Mouse (Mus musculus) liver, embryonic 13.5 days (tissue): Measurements from ENCODE around the gene Limch1. TPM values are rescaled to one million over a fixed set of nuclear protein-coding genes. Genes with fewer than 3 reads are reported as not detected.

Experiments
- ATAC-seq: fragments of 200-750 bp; cut with Nextera tagmentation; 2 replicates; pipeline ENCODE4 v1.8.0; 2017; ENCODE audit warnings: low read depth, mild to moderate bottlenecking, moderate number of reproducible peaks, moderate library complexity
- DNase-seq: peaks from one replicate; pipeline ENCODE4 v3.0.0; 2022
- H3K27ac ChIP-seq: fragments of 300-500 bp; sonication (generic); 2 replicates; pipeline ENCODE4 v1.5.1; 2015; ENCODE audit warnings: moderate library complexity, mild to moderate bottlenecking, inconsistent platforms
- H3K27me3 ChIP-seq: fragments of 300-500 bp; sonication (generic); 2 replicates; pipeline ENCODE4 v1.6.1; 2015; ENCODE audit warnings: mild to moderate bottlenecking, inconsistent platforms
- H3K36me3 ChIP-seq: fragments of 300-500 bp; sonication (generic); 2 replicates; pipeline ENCODE4 v1.6.1; 2015; ENCODE audit warnings: mild to moderate bottlenecking, inconsistent platforms
- H3K4me1 ChIP-seq: fragments of 300-500 bp; sonication (generic); replicated peaks from 2 replicates; pipeline ENCODE4 v1.6.1; 2015; ENCODE audit warnings: inconsistent platforms
- H3K4me2 ChIP-seq: fragments of 300-500 bp; sonication (generic); 2 replicates; pipeline ENCODE4 v1.6.1; 2015; ENCODE audit warnings: inconsistent platforms, mild to moderate bottlenecking, moderate library complexity
- H3K4me3 ChIP-seq: fragments of 300-500 bp; sonication (generic); replicated peaks from 2 replicates; pipeline ENCODE4 v1.5.1; 2015; ENCODE audit warnings: mild to moderate bottlenecking, inconsistent platforms
- H3K9ac ChIP-seq: fragments of 300-500 bp; sonication (generic); 2 replicates; pipeline ENCODE4 v1.6.1; 2015; ENCODE audit warnings: mild to moderate bottlenecking, inconsistent platforms
- H3K9me3 ChIP-seq: fragments of 300-500 bp; sonication (generic); replicated peaks from 2 replicates; pipeline ENCODE4 v1.6.1; 2016; ENCODE audit warnings: inconsistent platforms
- WGBS: fragments of 180-500 bp; shearing (Covaris S2); methylation state at CpG from one replicate; pipeline ENCODE4 v1.1.7; 2015; ENCODE audit not compliant: insufficient replicate concordance; 5-methylcytosine and 5-hydroxymethylcytosine counted together
- polyA plus RNA-seq: library from polyadenylated mRNA; unstranded; fragments of >200 nt; fragmentation: Nextera tagmentation; extraction: Ambion mirVana; gene quantifications from 2 replicates; pipeline ENCODE4 v1.2.1, GENCODE M21; 2015

The Limch1 gene
- polyA plus RNA-seq, 1 experiment from 2014 or later, result 2.3 TPM

DNA sequence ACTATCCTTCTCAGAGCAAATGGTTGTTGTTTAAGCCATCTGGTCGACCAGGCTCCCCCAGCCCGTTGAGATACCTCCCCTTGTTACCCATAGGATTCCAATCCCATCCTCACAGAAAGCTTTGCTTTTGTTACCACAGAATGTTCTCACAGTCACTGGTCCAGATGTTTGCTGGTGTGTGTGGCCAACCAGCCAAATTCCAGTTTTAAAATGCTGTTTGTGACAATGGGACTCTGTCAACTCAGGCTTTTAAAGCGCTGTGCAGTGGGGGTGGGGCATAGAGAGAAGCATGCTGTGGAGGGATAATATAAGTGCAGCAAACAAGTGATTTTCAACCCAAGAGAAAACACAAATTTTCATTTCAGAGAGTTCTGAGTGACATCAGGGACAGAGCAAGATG is 43.4 kb downstream of the Limch1 start:
- no peaks in the 10 kb centered on the region for H3K36me3 ChIP-seq
- H3K4me3 ChIP-seq, result no peak overlapping the region
- ATAC-seq, result no peak
- no peak overlapping the region for H3K4me2 ChIP-seq
- H3K27ac ChIP-seq, result no peak overlapping the region
- H3K4me1 ChIP-seq, result no peaks in the 10 kb centered on the region
- no peak for DNase-seq
- no peaks in the 10 kb centered on the region for H3K9me3 ChIP-seq
- 66% methylated on average over 3 of the region's 3 CpGs for WGBS
- no peak overlapping the region for H3K9ac ChIP-seq
- H3K27me3 ChIP-seq, result no peaks in the 10 kb centered on the region

DNA sequence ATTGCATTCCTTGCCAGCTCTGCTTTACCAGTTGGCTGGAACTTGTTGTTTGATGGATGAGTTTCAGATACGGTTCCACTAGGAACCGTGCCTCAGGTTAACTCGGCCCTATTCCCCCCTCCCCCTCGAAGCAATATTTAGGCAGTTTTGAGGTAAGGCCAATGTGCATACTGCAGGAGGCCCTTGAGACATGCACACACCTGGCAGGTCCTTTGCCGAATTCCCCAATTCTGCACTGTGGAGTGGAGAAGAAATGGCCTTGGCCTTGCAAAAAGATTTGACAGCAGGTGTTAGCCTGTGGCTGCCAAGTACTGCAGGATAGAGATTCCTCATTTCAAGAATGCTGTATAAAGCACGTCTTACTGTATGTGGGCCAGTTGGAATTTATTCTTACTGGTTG is 45.5 kb downstream of the Limch1 start:
- no peak overlapping the region for H3K9ac ChIP-seq
- H3K4me3 ChIP-seq, result no peak overlapping the region
- no peak overlapping the region for H3K27ac ChIP-seq
- H3K4me2 ChIP-seq, result no peak overlapping the region
- H3K4me1 ChIP-seq, result no peaks in the 10 kb centered on the region
- no peaks in the 10 kb centered on the region for H3K27me3 ChIP-seq
- DNase-seq (no peak), ATAC-seq (no peak)
- no peaks in the 10 kb centered on the region for H3K9me3 ChIP-seq
- 68% methylated on average over 6 of the region's 6 CpGs for WGBS
- no peaks in the 10 kb centered on the region for H3K36me3 ChIP-seq

DNA sequence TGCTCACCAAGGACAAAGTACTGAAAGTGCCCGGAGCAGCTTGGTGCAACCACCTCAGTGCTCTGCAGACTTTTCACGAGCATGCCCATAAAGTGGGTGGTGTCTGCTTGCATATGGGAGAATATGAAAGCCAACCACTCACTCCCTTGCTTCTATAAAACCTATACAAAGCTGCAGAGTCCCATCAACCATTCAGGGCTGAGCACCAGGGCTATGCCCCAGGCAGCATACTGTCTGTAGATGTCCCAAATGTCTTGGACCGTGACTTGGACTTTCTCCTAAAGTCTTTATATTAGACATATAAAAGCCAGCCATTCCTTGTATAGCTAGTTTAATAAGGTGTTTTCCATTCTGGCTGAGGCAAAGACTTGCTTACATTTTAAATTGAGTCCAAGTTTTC is 47.6 kb downstream of the Limch1 start:
- H3K4me1 ChIP-seq, result no peaks in the 10 kb centered on the region
- H3K4me3 ChIP-seq, result no peak overlapping the region
- H3K9ac ChIP-seq, result no peak overlapping the region
- H3K4me2 ChIP-seq, result no peak overlapping the region
- no peak overlapping the region for H3K27ac ChIP-seq
- WGBS, result 80% methylated on average over 3 of the region's 3 CpGs
- no peaks in the 10 kb centered on the region for H3K36me3 ChIP-seq
- no peaks in the 10 kb centered on the region for H3K9me3 ChIP-seq
- no peaks in the 10 kb centered on the region for H3K27me3 ChIP-seq
- DNase-seq, result no peak
- no peak for ATAC-seq

DNA sequence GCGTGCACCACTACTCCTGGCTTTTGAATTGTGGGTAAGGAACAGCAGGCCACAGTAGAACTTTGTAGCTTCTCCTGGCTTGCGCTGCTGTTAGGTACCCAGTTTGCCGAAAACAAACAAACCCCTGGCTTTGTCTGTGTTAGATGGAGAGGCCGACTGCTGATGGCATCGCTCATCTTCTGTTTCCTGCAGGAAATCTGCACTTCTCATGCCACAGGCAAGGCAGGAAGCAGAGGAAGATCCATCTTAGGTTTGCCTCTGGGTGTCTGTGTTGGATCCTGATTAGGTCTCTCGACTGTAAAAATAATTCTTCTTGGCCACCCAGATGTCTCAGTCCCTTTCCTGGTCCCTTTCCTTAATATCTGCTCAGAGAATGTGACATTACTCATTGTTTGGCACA is 51.7 kb downstream of the Limch1 start:
- no peak overlapping the region for H3K27ac ChIP-seq
- H3K9ac ChIP-seq, result no peak overlapping the region
- DNase-seq (no peak), ATAC-seq (no peak)
- H3K4me2 ChIP-seq, result no peak overlapping the region
- no peaks in the 10 kb centered on the region for H3K27me3 ChIP-seq
- WGBS, result 19% methylated on average over 6 of the region's 6 CpGs
- no peaks in the 10 kb centered on the region for H3K36me3 ChIP-seq
- H3K4me3 ChIP-seq, result no peak overlapping the region
- no peaks in the 10 kb centered on the region for H3K9me3 ChIP-seq
- H3K4me1 ChIP-seq, result peaks cover 7% of the 10 kb centered on the region; the same call in 1 of the 2 replicates

DNA sequence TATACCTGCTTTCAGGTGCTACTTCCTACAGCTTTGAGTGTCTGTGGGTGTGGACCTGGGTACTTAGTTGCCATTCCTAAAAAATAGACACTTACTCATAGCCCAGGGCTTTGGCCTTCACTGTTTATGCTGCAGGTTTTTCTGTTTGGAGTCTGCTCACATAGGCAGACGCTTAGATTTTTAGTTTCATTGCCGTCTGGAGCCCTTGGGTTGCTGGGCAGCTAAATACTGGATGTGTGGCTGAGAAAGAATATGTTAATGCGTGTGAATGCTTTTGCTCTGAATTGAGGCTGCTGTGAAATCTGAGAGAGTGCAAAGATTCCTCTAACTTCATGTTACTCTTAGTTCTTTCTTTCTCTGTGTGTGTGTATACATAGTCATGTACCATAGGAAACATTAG is 52.5 kb downstream of the Limch1 start:
- no peaks in the 10 kb centered on the region for H3K9me3 ChIP-seq
- H3K36me3 ChIP-seq, result no peaks in the 10 kb centered on the region
- H3K4me3 ChIP-seq, result no peak overlapping the region
- no peak overlapping the region for H3K4me2 ChIP-seq
- H3K27me3 ChIP-seq, result no peaks in the 10 kb centered on the region
- H3K9ac ChIP-seq, result no peak overlapping the region
- peaks cover 7% of the 10 kb centered on the region; the same call in 1 of the 2 replicates for H3K4me1 ChIP-seq
- ATAC-seq (no peak), DNase-seq (no peak)
- no peak overlapping the region for H3K27ac ChIP-seq
- 60% methylated on average over 3 of the region's 3 CpGs for WGBS

DNA sequence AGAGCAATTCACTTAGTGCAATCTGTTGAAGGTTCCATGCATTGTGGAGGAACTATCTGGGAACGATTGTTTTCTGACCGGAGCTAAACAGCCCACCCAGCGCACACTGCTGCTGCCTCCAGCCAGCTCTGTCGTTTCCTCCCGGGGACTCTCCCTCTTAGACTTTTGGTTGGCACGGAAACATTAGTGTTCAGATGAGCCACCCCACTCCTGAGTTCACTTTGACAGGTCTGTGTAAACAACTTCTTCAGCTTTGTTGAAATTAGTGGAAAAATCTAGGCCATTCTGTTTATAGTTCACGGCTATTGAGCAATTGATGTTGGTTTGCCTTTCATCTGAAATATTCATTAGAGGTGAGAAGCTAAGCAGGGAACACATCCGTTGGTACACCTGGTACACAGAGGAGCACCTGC is 53.0 kb downstream of the Limch1 start:
- Histone ChIP-seq H3K4me1 (peaks cover 7% of the 10 kb centered on the region; the same call in 1 of the 2 replicates), H3K4me2 (no peak overlapping the region), H3K4me3 (no peak overlapping the region), H3K27ac (no peak overlapping the region), H3K9me3 (no peaks in the 10 kb centered on the region), H3K9ac (no peak overlapping the region), H3K36me3 (no peaks in the 10 kb centered on the region), H3K27me3 (no peaks in the 10 kb centered on the region)
- ATAC-seq, result no peak
- WGBS, result 34% methylated on average over 8 of the region's 8 CpGs
- no peak for DNase-seq

DNA sequence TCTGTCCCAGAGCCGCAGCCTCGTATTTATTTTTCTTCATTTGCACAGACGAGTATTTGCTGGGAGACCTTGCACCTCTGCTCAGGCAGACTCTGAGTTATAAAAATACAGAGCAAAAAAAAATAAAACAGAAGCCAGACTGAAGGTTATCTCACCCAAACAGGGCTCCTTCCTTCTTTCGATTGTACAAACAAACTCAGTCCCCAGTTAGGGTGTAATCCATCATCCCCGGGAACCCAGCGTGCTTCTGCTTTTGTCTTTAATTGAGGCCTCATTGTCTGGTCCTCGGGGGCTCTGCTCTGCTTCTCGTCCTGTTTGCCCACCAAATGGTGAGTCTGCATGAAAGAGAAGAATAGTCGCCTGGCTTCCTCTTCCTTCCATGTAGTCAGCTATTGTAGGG is 54.6 kb downstream of the Limch1 start:
- no peak for ATAC-seq
- H3K4me2 ChIP-seq, result no peak overlapping the region
- DNase-seq, result no peak
- H3K27ac ChIP-seq, result no peak overlapping the region
- no peaks in the 10 kb centered on the region for H3K27me3 ChIP-seq
- H3K36me3 ChIP-seq, result no peaks in the 10 kb centered on the region
- H3K9ac ChIP-seq, result no peak overlapping the region
- H3K4me3 ChIP-seq, result no peak overlapping the region
- WGBS, result 8% methylated on average over 9 of the region's 9 CpGs
- no peaks in the 10 kb centered on the region for H3K9me3 ChIP-seq
- H3K4me1 ChIP-seq, result peaks cover 7% of the 10 kb centered on the region; the same call in 1 of the 2 replicates

DNA sequence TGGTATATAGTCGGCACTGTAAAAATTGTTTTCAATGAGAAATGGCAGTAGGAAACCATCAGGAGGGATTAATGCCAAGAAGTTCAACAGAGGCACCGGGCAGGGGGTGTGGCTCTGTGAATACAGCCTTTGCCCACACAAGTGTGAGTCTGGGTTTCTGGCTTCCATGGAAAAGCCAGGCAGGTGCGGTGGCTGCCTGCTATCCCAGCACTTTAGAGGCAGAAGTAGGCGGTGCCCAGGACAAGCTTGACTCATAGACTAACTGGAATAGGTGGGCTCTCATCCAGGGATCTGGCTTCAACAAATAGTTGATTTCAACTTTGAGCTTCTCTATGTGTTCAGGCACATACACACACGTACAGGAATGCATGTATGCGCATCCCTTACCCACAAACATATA is 55.4 kb downstream of the Limch1 start:
- H3K9me3 ChIP-seq, result no peaks in the 10 kb centered on the region
- H3K36me3 ChIP-seq, result no peaks in the 10 kb centered on the region
- H3K9ac ChIP-seq, result no peak overlapping the region
- no peak overlapping the region for H3K4me2 ChIP-seq
- peaks cover 7% of the 10 kb centered on the region; the same call in 1 of the 2 replicates for H3K4me1 ChIP-seq
- no peaks in the 10 kb centered on the region for H3K27me3 ChIP-seq
- DNase-seq (no peak), ATAC-seq (no peak)
- 65% methylated on average over 6 of the region's 6 CpGs for WGBS
- no peak overlapping the region for H3K4me3 ChIP-seq
- H3K27ac ChIP-seq, result no peak overlapping the region

DNA sequence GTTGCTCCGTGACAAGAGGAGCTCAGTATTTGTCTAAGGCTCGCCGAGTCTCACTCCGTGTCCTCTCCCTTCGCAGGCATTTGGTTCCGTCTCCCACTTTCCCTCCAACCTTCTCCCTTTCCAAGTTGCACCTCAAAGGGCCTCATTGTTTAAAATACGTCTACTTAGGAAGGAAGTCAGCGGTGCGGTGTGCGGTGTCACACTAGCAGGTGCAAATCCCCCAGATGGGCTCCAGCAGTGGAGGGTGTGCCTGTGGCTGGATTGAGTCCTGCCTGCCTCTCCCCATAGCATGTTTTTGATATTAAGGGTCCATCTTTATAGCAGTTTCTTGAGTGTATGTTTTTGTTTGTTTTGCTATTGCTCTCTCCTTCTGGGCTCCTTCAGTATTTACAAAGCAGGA is 56.6 kb downstream of the Limch1 start:
- no peak overlapping the region for H3K27ac ChIP-seq
- peaks cover 7% of the 10 kb centered on the region; the same call in 1 of the 2 replicates for H3K4me1 ChIP-seq
- no peak overlapping the region for H3K9ac ChIP-seq
- H3K9me3 ChIP-seq, result no peaks in the 10 kb centered on the region
- H3K36me3 ChIP-seq, result no peaks in the 10 kb centered on the region
- 40% methylated on average over 10 of the region's 10 CpGs for WGBS
- no peak overlapping the region for H3K4me2 ChIP-seq
- no peaks in the 10 kb centered on the region for H3K27me3 ChIP-seq
- ATAC-seq, result no peak
- DNase-seq, result no peak
- H3K4me3 ChIP-seq, result no peak overlapping the region

DNA sequence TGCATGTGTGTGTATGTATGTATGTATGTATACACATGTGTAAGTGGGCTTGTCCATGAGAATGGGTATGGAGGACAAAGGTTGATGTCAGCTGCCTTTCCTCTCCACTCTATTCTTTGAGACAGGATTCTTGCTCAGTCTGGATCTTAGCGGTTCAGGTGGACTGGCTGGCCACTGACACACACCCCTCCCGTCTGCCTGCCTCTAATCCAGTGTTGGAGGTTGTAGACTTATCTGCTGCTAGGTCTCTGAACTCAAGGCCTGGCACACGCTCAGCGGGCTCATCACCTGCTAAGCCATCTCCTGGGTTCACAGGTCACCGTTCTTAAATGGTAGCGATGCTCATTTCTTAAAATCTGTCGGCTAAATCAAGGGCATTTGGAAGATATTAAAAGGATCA is 60.7 kb downstream of the Limch1 start:
- Histone ChIP-seq H3K4me1 (no peaks in the 10 kb centered on the region), H3K9me3 (no peaks in the 10 kb centered on the region), H3K27ac (no peak overlapping the region), H3K4me3 (no peak overlapping the region), H3K27me3 (no peaks in the 10 kb centered on the region), H3K9ac (no peak overlapping the region), H3K36me3 (no peaks in the 10 kb centered on the region), H3K4me2 (no peak overlapping the region)
- 74% methylated on average over 7 of the region's 7 CpGs for WGBS
- ATAC-seq (no peak), DNase-seq (no peak)

DNA sequence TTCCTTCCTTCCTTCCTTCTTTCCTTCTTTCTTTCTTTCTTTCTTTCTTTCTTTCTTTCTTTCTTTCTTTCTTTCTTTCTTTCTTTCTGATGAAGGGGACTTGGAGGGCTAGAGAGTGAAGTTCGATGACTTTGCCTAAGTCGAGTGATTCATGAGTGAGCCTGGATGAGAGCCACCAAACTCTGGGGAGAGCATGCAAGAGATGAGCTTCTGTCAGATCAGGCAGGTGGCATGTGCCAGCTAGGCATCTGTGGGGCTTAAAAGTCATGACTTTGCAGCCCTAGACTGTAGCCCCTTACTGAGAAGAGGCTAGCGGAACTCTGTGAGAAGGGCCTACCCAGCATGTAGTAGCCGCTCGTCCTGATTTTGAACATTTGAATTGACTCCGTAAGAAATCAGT is 62.1 kb downstream of the Limch1 start:
- Histone ChIP-seq H3K4me3 (no peak overlapping the region), H3K27me3 (no peaks in the 10 kb centered on the region), H3K9me3 (no peaks in the 10 kb centered on the region), H3K4me2 (no peak overlapping the region), H3K4me1 (no peaks in the 10 kb centered on the region), H3K27ac (no peak overlapping the region), H3K9ac (no peak overlapping the region), H3K36me3 (no peaks in the 10 kb centered on the region)
- ATAC-seq (no peak), DNase-seq (no peak)
- WGBS, result 79% methylated on average over 6 of the region's 6 CpGs

DNA sequence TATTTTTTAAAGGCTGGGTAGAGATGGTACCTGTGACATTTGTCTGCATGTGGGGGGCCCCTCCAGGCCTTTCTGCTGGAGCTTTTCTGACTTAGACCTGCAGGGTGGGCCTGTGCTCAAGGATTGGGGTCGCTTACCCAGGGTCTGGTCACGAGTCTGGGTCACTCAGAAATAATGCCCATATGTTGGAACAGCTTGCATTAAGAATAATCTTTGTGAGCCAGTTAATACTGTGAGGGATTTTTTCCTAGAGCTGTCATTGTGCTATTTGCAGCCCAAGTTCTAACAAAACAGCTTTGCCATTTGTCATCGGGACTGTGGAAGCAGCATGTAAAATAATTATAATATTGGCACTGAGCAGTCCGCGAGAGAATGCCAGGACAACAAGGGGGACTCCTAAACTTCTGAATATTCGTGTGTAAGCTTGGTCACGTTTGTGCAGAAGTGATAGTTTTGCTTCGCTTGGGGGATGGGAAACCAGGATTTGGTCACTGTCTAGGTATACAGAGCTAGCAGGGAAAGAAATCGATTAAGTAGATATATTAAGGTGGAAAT is 63.5 kb downstream of the Limch1 start:
- Histone ChIP-seq H3K27ac (no peak overlapping the region), H3K9me3 (no peaks in the 10 kb centered on the region), H3K27me3 (no peaks in the 10 kb centered on the region), H3K4me2 (no peak overlapping the region), H3K36me3 (no peaks in the 10 kb centered on the region), H3K9ac (no peak overlapping the region), H3K4me1 (no peaks in the 10 kb centered on the region), H3K4me3 (no peak overlapping the region)
- 64% methylated on average over 9 of the region's 9 CpGs for WGBS
- DNase-seq (no peak), ATAC-seq (no peak)
